Mouse (Mus musculus) heart, postnatal 0 days (tissue): ENCODE results near the gene Ppox.
"Not testable (repeated sequence)": the region's sequence is repeated elsewhere in the genome, so short reads cannot be mapped to it uniquely, and the experiment has no call there.

Source experiments
- CTCF ChIP-seq: IDR thresholded peaks from 2 replicates; pipeline ENCODE4 v1.5.1; 2016; ENCODE audit warnings: antibody characterized with exemption, control low read depth, low read depth
- EP300 ChIP-seq: IDR thresholded peaks from 2 replicates; pipeline ENCODE4 v1.6.1; 2016; ENCODE audit warnings: antibody characterized with exemption, low read depth

GRCm38 (mm10) chr1:171326588-171326987 is 45.6 kb upstream of the Ppox start:
- TF ChIP-seq CTCF, EP300: not testable (repeated sequence)
